Mouse (Mus musculus) heart, adult 2 months (tissue): Measurements from ENCODE around the gene Polr2l. TPM values are rescaled to one million over a fixed set of nuclear protein-coding genes. Genes with fewer than 3 reads are reported as not detected.

ENCODE experiments used
- DNase-seq, 2 experiments: peaks; one replicate each; pipeline ENCODE4 v3.0.0; 2021
- H3K27ac ChIP-seq: fragments of 200-600 bp; 2 replicates; pipeline ENCODE4 v1.8.1; 2022
- H3K27me3 ChIP-seq: fragments of 200-500 bp; 2 replicates; pipeline ENCODE4 v1.6.1; 2012; ENCODE audit warnings: mild to moderate bottlenecking, low read length, inconsistent platforms, mixed read lengths; ENCODE audit not compliant: control insufficient read depth, insufficient read depth
- H3K36me3 ChIP-seq: fragments of 200-500 bp; 2 replicates; pipeline ENCODE4 v1.6.1; 2012; ENCODE audit warnings: low read length, inconsistent platforms; ENCODE audit not compliant: control insufficient read depth, insufficient read depth
- H3K4me1 ChIP-seq: fragments of 200-500 bp; 2 replicates; pipeline ENCODE4 v1.6.1; 2011; ENCODE audit warnings: low read length; ENCODE audit not compliant: control insufficient read depth, insufficient read depth
- H3K4me3 ChIP-seq: fragments of 200-600 bp; 2 replicates; pipeline ENCODE4 v1.8.1; 2022
- H3K79me2 ChIP-seq: fragments of 200-500 bp; replicated peaks from 2 replicates; pipeline ENCODE4 v1.6.1; 2012; ENCODE audit warnings: mild to moderate bottlenecking, inconsistent platforms, low read length, moderate library complexity, mixed read lengths; ENCODE audit not compliant: control insufficient read depth, insufficient read depth
- H3K9ac ChIP-seq: fragments of 200-500 bp; 2 replicates; pipeline ENCODE4 v1.6.1; 2012; ENCODE audit warnings: low read depth, mild to moderate bottlenecking, control low read depth, inconsistent platforms, low read length, mixed read lengths
- CTCF ChIP-seq: fragments of 200-600 bp; IDR thresholded peaks from 2 replicates; pipeline ENCODE4 v1.8.1; 2022; ENCODE audit warnings: antibody characterized with exemption, mild to moderate bottlenecking, moderate library complexity
- EP300 ChIP-seq: fragments of 200-500 bp; IDR thresholded peaks from 2 replicates; pipeline ENCODE4 v1.6.1; 2011; ENCODE audit warnings: low read depth, low read length, control low read depth; ENCODE audit not compliant: insufficient read depth
- POLR2A ChIP-seq: fragments of 200-500 bp; IDR thresholded peaks from 2 replicates; pipeline ENCODE4 v1.6.1; 2011; ENCODE audit warnings: mild to moderate bottlenecking, low read depth, low read length, control low read depth; ENCODE audit not compliant: insufficient read depth
- WGBS: fragments of 180-500 bp; shearing (Covaris S2); methylation state at CpG from one replicate; pipeline ENCODE4 v1.1.7; 2018; 5-methylcytosine and 5-hydroxymethylcytosine counted together
- intact Hi-C: fragments of 180-260 bp; cut with DNase I; formaldehyde crosslinking; loops from one replicate; pipeline ENCODE4 v1.15.1; 2025
- polyA plus RNA-seq: library from polyadenylated mRNA; depleted of rRNA; stranded (reverse); fragments of >200 nt; gene quantifications from 2 replicates; pipeline ENCODE4 v1.2.3, GENCODE M21; 2012
- total RNA-seq, 2 experiments: library from RNA; stranded (reverse); gene quantifications; 2 replicates each; pipeline ENCODE4 v1.2.3; 2021

The Polr2l gene
- total and polyA plus RNA-seq, 3 experiments: 62.6 to 82.8 (median 71.7) TPM

DNA sequence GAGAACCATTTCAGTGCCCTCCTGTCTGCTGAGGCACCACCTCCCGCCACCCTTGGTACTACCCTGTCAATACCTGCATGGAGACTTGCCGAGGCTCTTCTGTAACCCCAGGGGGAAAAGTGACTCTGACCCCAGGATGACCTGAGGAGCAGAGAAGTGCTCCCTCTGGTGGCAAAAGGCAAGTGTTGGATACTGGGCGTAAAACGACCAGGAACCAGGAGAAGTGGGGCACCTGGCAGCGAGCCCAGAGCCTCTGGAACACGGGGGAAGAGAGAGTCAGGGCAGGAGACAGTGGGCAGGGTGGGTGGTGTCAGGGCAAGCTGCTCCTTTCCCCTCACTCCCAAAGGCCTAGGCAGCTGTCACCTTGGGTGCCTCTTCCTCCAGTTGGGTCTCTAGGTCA is 34.3 kb downstream of the Polr2l start:
- TF ChIP-seq EP300: no peak
- peak; percentile 85 for TF ChIP-seq CTCF
- Histone ChIP-seq H3K36me3 (no peaks in the 10 kb centered on the region), H3K9ac (no peak overlapping the region), H3K27me3 (no peaks in the 10 kb centered on the region), H3K4me1 (peaks cover 6% of the 10 kb centered on the region), H3K79me2 (no peaks in the 10 kb centered on the region), H3K4me3 (no peak overlapping the region), H3K27ac (no peak overlapping the region)
- intact Hi-C loops: no loop called here
- WGBS: 19% methylated on average over 6 of the region's 6 CpGs
- DNase-seq: peak; percentile 55 to 57

DNA sequence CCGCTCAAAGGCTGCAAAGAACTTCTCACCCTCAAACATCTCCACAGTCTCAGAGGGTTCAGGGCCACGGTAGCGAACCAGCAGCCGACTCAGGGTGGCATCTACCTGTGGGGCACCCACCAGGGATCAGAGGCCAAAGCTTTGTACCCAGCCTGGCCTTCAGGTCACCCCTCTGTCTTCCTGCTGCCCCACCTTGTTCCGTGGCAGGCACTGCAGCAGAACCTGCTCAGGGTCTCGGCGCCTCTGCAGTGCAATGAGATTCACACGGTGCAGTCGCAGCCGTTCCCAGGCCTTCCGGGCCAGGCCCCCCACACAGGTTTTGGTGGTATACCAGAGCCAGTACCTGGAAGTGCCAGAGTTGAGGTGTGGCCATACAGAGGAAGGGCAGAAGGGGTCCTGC is 35.1 kb downstream of the Polr2l start:
- no peak for TF ChIP-seq EP300
- TF ChIP-seq CTCF: no peak
- TF ChIP-seq POLR2A: no peak
- peak in 1 of 2 experiments; percentile 19 for DNase-seq
- H3K27ac ChIP-seq: no peak overlapping the region
- H3K4me3 ChIP-seq: no peak overlapping the region
- H3K36me3 ChIP-seq: no peaks in the 10 kb centered on the region
- 95% methylated on average over 11 of the region's 11 CpGs for WGBS
- no peaks in the 10 kb centered on the region for H3K27me3 ChIP-seq
- intact Hi-C loops: no loop called here
- H3K79me2 ChIP-seq: no peaks in the 10 kb centered on the region
- H3K9ac ChIP-seq: no peak overlapping the region
- peaks cover 9% of the 10 kb centered on the region for H3K4me1 ChIP-seq

DNA sequence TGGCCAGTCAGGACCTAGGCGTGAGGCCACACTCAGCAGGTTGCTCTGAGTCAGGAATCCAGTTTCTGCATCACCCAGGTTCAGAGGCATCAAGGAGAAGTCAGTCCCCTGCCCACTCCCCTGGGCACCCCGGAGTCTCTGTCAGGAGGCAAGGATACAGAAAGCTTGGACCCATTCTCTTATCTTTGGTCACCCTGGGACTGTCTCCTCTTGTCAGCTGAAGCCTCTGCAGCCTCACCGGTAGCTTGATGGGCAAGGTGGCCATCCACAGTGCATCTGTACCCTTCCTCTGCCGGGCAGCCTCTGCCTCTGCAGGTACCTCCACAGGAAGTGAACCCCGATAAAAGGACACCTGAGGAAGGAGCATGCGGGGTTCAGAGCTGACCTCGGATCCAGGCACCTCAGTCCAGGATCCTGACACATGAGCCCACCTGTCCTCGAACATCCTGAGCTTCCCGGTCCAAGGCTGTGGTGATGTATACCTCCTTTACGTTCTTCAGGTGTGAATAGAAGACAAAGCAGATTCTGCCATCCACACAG is 35.7 kb downstream of the Polr2l start:
- WGBS: 95% methylated on average over 10 of the region's 10 CpGs
- Histone ChIP-seq H3K9ac (no peak overlapping the region), H3K79me2 (no peaks in the 10 kb centered on the region), H3K27ac (no peak overlapping the region), H3K27me3 (no peaks in the 10 kb centered on the region), H3K4me1 (peaks cover 11% of the 10 kb centered on the region), H3K4me3 (no peak overlapping the region), H3K36me3 (no peaks in the 10 kb centered on the region)
- intact Hi-C loops: no loop called here
- no peak for TF ChIP-seq POLR2A
- DNase-seq: no peak

DNA sequence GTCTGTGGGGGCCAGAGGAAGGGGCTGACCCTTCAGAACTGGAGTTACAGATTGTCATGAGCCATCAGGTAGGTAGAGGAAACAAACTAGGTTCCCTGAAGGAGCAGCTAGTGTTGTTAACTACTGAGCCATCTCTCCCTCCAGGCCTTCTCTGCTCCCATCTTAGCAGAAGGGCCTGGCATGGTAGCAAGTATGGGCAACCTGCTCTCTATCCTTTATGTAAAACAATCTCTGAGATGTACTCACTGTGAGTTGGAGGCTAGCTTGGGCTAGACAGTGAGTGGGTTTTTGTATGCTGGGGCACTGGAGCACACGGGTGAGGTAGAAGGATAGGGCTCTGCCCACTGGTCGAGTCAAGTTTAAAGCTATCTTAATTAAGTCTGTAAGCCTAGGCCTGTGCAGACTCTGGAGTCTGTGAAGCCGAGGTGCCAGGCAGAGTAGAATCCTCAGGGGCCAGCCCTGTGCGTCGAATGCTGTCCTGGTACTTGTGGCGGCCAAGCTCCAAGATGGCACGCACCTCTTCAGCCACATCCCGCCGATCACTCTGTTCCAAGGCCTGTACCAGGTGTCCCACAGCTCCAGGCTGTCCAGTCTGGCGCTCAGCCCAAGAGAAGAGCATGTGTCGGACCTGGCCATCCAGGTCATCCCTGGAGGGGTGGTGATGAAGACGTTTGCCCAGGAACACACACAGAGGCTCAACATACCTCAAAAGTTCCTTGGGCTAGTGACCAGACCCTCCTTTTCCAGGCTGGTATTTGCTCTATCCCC is 36.5 kb downstream of the Polr2l start:
- Histone ChIP-seq H3K79me2 (no peaks in the 10 kb centered on the region), H3K27me3 (no peaks in the 10 kb centered on the region), H3K4me3 (no peak overlapping the region), H3K9ac (no peak overlapping the region), H3K36me3 (no peaks in the 10 kb centered on the region), H3K4me1 (peaks cover 12% of the 10 kb centered on the region), H3K27ac (no peak overlapping the region)
- TF ChIP-seq EP300: no peak
- TF ChIP-seq CTCF: no peak
- TF ChIP-seq POLR2A: no peak
- intact Hi-C loops: no loop called here
- 88% methylated on average over 12 of the region's 12 CpGs for WGBS
- DNase-seq: peak in 1 of 2 experiments; percentile 15

DNA sequence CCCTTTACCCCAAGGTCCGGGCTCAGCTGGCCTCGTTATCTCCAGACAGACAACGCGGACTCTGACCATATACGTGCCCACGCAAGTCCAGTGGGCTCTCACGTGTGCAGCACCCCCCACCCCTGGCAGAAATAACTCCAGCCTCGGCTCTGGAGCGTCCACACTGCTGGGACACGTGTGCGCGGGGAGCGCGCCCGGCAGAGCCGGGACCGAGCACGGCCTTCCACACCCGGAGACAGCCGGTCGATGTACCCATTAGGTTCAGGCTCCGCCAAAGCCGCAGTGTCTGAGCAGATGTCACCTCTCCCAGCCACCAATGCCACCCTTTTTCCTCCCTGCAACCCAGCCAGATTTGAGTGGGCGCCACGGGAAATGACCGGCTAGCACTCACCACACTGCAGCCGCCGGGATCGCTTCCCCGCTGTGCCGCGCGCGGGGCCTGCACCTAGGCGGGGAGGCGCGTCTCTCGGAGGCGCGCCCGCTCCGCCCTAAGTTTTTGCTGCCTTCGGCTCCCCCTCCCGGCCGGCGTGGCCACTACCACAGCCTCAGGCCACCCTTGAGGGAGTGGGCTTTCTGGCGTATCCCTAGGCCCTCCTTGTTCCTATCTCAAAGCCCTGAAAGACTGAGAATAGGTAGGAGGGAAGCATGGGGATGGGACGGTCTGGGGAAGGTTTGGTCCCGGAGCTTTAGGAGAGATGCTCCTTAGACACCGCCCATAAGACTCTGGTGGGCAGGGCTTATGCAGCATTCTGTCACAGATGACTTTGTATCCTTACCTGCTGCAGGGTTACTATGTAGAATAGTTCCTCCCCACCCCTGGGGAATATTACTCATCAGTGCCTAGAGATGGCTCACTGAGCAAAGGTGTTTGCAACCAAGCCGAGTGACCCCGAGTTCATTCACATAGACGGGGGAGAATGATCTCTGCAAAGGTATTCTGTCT is 37.5 kb downstream of the Polr2l start, which contains the start of gene Slc25a22:
Slc25a22 (minus strand) TSS at position 715 of the 943 bp plus-strand sequence.
- Histone ChIP-seq H3K9ac (peak within 1 kb of the TSS; percentile 95), H3K4me1 (peaks cover 12% of the 10 kb centered on the region), H3K27me3 (no peaks in the 10 kb centered on the region), H3K4me3 (peak within 1 kb of the TSS; percentile 47), H3K27ac (peak within 1 kb of the TSS; percentile 92), H3K36me3 (no peaks in the 10 kb centered on the region), H3K79me2 (no peaks in the 10 kb centered on the region)
- peak; percentile 90 to 91 for DNase-seq
- 0 out of 2 replicates have a peak, but pooled peaks have one; percentile 43 for TF ChIP-seq EP300
- TF ChIP-seq POLR2A: peak; percentile 87
- TF ChIP-seq CTCF: peak; percentile 94
- 7% methylated on average over 53 of the region's 53 CpGs for WGBS
- intact Hi-C loops: loop anchor here (1.0 kb wide), 1 partner anchor 28 kb away; no protein-coding TSS in a partner anchor

DNA sequence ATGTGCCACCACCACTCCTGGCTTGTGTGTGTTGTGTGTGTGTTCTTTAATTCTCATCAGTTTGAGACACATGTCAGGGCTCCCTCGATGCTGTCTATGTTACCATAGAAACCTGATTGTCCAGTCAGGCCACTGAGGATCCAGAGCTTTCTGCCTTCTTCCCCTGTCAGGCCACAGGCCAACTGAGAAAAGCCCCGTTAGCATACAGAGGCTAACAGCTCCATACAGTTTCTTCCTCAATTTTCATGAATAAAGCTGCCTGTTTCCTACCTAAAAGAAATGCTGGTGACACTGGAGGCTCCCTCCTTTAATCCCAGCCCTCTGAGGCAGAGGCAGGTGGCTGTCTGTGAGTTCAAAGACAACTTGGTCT is 38.4 kb downstream of the Polr2l start:
- H3K27me3 ChIP-seq: no peaks in the 10 kb centered on the region
- H3K4me1 ChIP-seq: peaks cover 12% of the 10 kb centered on the region
- intact Hi-C loops: no loop called here
- peak in 1 of 2 experiments; percentile 18 for DNase-seq
- peak overlapping the region; percentile 47; the same call in 1 of the 2 replicates for H3K4me3 ChIP-seq
- H3K9ac ChIP-seq: no peak overlapping the region
- 59% methylated on average over 2 of the region's 2 CpGs for WGBS
- no peaks in the 10 kb centered on the region for H3K79me2 ChIP-seq
- H3K27ac ChIP-seq: peak overlapping the region; percentile 92
- TF ChIP-seq EP300: no peak
- no peak for TF ChIP-seq CTCF
- no peaks in the 10 kb centered on the region for H3K36me3 ChIP-seq
